Mouse (Mus musculus): ENCODE results near the gene Kel.

The Kel gene

DNA sequence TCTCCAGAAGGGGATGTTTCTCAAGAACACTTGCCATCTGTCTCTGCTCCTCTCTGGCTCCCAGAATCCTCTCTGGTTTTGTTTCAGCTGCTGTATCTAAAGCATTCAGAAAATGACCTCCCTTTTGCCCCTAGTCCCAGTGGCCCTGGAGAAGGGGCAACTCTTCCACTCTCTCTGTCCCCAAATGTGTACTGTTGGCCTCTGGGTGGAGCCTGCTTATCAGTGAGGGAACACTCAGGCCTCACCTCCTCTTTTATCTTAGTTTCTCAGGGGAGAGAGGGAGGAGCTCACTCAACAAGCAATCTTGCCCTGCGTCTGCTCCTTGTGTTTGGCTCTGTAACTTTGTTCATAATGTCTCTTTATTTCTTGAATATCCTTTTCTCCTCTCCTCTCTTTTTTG lies at the start of gene Kel:
Gene Kel (minus strand): TSS at position 217 of the 400 bp plus-strand sequence.
- no peak for DNase-seq

DNA sequence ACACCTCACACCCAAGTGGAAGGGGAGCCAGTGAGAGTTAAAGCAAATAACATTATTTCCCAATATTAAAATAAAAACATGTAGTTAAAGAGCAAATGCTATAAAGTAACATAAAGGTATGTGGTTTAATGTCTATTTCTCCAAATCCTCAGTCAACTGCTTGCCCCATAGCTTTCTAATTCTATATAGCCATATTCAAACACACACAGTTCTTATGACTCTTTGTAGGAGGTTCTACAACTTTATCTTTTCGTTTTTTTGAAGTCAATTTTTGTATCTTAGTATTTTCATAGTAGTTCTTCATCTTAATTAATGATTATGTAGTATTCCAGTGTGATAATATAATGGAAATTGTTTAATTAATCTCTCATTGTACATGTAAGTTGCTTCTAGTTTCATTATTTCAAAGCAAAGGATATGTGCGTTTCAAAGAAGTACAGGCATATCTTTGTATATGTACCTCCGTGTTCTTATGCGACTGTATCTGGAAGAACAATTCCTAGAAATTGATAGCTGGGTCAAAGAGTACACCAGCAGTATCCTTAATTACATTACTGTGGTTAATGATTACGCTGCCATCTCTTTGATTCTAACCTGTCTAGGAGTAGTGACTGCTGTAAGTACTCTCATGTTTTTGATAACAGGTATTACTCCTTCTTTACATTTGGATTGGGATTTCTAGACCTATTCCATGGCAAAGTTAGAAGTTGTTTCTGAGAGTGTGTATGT lies 40.7 kb upstream of the Kel start:
- DNase-seq = no peak

DNA sequence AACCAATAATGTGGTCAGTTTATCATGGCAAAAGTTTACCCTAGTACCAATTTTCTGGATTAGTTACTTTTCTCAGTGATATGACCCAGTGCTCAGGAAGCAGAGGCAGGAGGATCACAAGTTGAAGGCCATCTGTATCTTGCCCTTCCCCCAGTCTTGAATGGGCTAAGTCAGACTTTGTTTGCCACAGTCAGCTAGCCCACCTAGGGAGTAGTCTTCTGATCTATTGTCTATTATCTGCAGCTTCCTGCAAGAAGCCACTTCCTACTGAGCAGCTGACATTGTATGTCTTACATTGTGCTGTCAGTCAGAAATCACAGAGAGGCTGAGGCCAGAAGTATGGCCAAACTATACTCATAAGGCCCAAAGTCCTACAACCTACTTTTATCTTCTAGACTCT lies 37.0 kb upstream of the Kel start:
- DNase-seq = no peak

GRCm38 (mm10) chr6:41734719-41735470 lies 30.8 kb upstream of the Kel start:
- no peak for DNase-seq

- DNase-seq = peak; percentile 7
Measured at GRCm38 (mm10) chr6:41727989-41728609, 24.0 kb upstream of the Kel start.

GRCm38 (mm10) chr6:41721430-41721829 lies 17.3 kb upstream of the Kel start:
- DNase-seq = no peak

DNA sequence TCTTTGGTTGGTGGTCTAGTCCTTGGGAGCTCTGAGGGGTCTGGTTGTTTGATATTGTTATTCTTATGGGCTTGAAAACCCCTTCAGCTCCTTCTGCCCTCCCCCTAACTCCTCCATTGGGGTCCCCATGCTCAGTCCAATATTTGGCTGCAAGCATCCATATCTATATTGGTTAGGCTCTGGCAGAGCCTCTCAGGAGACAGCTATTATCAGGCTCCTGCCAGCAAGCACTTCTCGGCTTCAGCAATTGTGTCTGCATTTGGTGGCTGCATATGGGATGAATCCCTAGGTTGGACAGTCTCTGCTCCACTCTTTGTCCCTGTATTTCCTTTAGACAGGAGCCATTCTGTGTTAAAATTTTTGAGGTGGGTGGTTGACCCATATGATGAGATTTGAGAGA lies 6.1 kb upstream of the Kel start:
- no peak for DNase-seq

DNA sequence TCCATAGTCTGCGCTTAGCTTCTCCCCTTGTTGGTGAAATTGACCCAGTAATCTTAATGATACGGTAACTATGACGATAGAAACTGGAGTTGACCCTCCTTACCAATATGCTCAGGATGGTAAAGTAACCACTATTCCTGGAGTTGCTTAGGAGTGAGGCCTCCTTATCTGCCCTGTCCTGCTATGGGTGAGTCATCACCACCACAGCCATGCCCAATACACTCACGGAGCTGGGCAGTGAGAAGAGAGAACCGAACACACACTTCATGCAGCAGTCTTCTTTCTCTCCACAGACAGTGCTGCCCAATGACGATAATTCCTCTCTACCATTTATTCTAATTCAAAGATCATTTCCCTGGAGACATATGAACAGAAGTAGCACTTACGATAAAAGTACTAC lies 2.1 kb upstream of the Kel start:
- no peak for DNase-seq

DNA sequence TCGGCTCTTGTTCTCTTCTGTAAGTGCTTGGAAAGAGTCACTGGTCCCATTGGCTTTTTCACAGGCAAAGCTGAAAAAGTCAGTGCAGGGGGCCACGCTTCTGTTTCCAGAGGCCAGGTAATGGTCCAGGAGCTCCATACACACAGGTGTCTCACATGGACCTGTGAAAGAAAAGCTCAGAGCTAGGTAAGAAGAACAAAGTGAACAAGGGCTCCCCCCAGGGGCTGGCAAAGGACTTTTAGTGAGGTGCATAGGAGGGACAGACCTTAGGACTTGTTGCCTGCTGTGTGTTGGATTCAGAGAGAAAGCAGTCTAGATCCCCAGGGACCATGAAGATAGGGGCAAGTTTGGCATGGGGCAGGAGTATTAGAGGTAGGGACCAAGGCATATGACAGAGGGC lies 1.2 kb downstream of the Kel start:
- peak; percentile 19 for DNase-seq

- DNase-seq = no peak
Measured at GRCm38 (mm10) chr6:41701245-41701644, 2.9 kb downstream of the Kel start.

- no peak for DNase-seq
Measured at GRCm38 (mm10) chr6:41694407-41694806, 9.7 kb downstream of the Kel start.

- no peak for DNase-seq
Measured at GRCm38 (mm10) chr6:41692200-41692599, 11.9 kb downstream of the Kel start.

GRCm38 (mm10) chr6:41685596-41685995 lies 18.5 kb downstream of the Kel start:
- DNase-seq = no peak

GRCm38 (mm10) chr6:41684911-41685310 lies 19.2 kb downstream of the Kel start:
- DNase-seq = no peak

DNA sequence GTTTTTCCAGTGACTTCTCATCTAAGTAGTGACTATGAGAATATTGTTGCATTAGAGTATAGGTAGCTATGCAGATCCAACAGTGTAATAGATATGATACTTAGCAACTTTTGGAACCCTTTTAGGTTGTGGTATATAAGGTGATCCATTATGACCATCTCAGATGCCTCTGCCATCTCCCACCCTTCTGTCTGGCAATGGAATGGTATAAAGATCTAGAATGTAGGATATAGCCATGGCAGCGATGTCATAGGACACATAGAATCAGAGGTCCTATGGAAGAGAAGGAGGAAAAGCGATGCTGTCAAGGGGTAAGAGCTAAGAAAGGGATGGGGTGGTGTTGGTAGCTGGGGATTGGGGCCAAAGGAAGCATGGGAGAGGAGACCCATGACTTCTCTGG lies 20.0 kb downstream of the Kel start, which contains the start of gene Llcfc1:
Gene Llcfc1 (plus strand): TSS at position 301 of the 400 bp plus-strand sequence.
- DNase-seq = no peak

DNA sequence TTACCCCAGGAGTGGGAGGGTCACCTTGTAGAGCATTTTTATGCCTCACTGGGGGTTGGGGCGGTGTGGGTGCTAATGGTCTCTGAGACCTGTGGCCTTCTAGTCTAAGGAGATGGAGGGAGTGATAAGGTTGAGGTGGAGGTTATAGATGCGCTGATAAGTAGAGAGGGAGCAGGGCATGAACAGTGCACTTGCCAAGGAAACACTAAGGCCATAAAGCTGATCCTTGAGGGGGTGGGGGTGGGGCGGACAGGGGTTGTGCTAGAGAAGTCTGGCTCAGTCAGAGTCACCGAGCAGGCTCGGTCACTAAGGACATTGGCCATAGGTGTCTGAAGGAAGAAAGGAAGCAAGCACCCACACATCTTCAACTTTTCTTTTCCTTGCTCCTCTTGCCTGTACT lies 22.5 kb downstream of the Kel start:
- no peak for DNase-seq

DNA sequence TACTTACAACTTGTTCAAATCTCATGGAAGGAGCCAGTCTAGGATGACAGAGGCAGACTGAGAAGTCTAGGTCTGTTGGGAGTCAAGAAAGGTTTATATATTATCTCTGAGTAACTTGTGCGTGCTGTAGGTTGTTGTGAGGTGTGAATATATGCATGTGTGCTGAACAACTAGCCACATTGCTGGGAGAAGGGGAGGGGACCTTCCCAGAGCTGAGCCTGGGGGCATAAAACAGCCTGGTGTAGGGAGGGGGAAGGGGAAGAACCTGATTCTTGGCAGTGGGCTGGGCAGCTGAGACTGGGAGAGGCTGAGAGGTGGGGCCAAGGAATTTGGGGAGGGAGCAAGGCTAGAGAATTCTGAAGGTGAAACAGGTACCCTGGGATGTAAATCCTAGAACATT lies 23.5 kb downstream of the Kel start, which contains the start of gene Trpv5:
Gene Trpv5 (minus strand): TSS at position 101 of the 400 bp plus-strand sequence.
- peak; percentile 8 for DNase-seq

DNA sequence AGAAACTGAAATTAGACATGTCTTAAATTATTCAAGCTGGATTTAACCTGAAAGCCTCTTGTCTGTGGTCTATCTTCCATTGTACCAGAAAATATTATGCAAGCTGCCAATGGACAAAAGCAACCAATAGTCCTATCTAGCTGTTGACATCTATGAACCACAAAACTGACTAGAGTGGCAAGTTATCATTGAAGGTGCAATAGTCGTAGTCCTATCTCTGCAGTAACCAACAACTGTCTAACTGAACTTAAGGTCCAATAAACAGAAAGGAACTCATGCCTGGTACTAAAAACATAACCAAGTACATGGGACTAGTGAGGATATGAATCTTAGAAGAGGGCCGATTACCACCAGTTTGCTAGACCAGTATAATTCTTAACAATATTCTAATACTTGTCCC lies 27.6 kb downstream of the Kel start:
- DNase-seq = no peak

- DNase-seq = no peak
Measured at GRCm38 (mm10) chr6:41662320-41662719, 41.8 kb downstream of the Kel start.

GRCm38 (mm10) chr6:41658487-41658886 lies 45.7 kb downstream of the Kel start:
- DNase-seq = no peak

GRCm38 (mm10) chr6:41654648-41655047 lies 49.5 kb downstream of the Kel start:
- no peak for DNase-seq

GRCm38 (mm10) chr6:41653173-41653572 lies 51.0 kb downstream of the Kel start:
- DNase-seq = no peak

DNA sequence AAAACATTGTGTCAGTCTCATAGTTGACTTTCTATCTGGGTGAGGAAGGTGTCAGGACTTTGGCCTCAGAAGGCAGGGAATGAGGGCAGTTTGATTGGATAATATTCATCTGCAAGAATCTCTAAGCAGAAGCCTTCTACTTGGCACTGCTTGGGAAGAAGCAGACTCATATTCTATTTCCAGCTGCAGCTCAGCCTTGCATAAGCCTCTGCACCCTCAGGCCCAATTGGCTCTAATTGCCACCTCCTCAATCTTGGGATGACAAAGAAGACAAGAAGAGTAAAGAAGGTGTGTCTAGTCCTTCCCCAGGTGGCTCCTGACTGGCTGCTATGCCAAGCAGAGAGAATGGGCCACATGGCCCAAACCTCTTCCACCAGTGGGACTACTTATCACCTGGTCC lies 57.5 kb downstream of the Kel start:
- no peak for DNase-seq

DNA sequence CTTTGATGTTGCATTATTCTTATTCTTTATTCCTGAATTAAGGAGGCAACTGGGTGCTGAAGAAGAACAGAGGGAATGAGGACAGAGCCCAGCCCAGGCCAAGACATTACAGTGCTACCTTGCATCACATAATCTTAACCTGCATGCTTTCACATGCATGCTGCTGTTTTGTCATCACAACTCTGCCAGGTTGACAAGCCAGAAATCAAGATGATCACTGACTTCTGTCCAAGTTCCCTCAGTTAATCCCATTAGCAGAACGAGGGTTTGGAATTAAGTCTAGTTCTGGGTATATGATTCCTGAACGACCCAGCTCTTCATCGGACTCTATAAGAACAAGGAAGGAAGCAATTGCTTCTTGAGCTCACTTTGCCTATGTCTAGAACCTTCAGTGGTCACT lies 57.9 kb downstream of the Kel start:
- DNase-seq = no peak

All from kidney, postnatal 10 days (tissue).